Mouse (Mus musculus) kidney, adult 2 months (tissue): ENCODE measurements around the gene Eef1akmt2.

ENCODE experiments used
- CTCF ChIP-seq: fragments of 200-500 bp; conservative IDR thresholded peaks from 2 replicates; pipeline ENCODE4 v1.5.1; 2011; ENCODE audit warnings: low read depth, mild to moderate bottlenecking, control low read depth, low read length, moderate library complexity, mixed read lengths; ENCODE audit not compliant: insufficient read depth, insufficient read length
- POLR2A ChIP-seq: fragments of 200-500 bp; IDR thresholded peaks from one replicate; pipeline ENCODE4 v1.6.1; 2011; ENCODE audit warnings: low read depth, low read length, control low read depth

GRCm38 (mm10) chr7:132893336-132893735, 40.9 kb upstream of the Eef1akmt2 start:
- no peak for TF ChIP-seq CTCF
- no peak for TF ChIP-seq POLR2A
